Mouse (Mus musculus) thymus, postnatal 0 days (tissue): ENCODE data around the gene Ptbp2. TPM values are rescaled to one million over a fixed set of nuclear protein-coding genes. Genes with fewer than 3 reads are reported as not detected.

Experiments
- DNase-seq: peaks from one replicate; pipeline ENCODE4 v3.0.0-alpha.2; 2015; ENCODE audit warnings: low spot score
- microRNA-seq: library from miRNA; unstranded; fragments of <30 nt; microRNA quantifications from one replicate; pipeline ENCODE4, GENCODE M21; 2016; ENCODE audit warnings: borderline number of aligned reads
- polyA plus RNA-seq: library from polyadenylated mRNA; unstranded; fragments of >200 nt; fragmentation: Nextera tagmentation; extraction: Ambion mirVana; gene quantifications from 2 replicates; pipeline ENCODE4 v1.2.1, GENCODE M21; 2015

The Ptbp2 gene
- polyA plus RNA-seq, 1 experiment from 2014 or later = 39.6 TPM

- DNase-seq = no peak
These were observed 82.8 kb downstream of the Ptbp2 start for GRCm38 (mm10) chr3:119701467-119701866.

GRCm38 (mm10) chr3:119684741-119685140, 99.5 kb downstream of the Ptbp2 start:
- no peak for DNase-seq

Small RNA genes within 50 kb of the gene (microRNA-seq; reads per million reads assigned to microRNA genes)
- not detected for gene Gm24744
